Mouse (Mus musculus) thymus, postnatal 10 days (tissue): ENCODE data around the gene Wdfy1.

Source experiments
- DNase-seq, 2 experiments: peaks; one replicate each; pipeline ENCODE4 v3.0.0; 2021; ENCODE audit warnings: low spot score in 2 of 2

The Wdfy1 gene

GRCm38 (mm10) chr1:79711147-79712126 lies 64.5 kb downstream of the Wdfy1 start:
- DNase-seq, result peak; percentile 49 to 57

GRCm38 (mm10) chr1:79710678-79711077 lies 65.3 kb downstream of the Wdfy1 start:
- DNase-seq, result no peak

GRCm38 (mm10) chr1:79710216-79710615 lies 65.7 kb downstream of the Wdfy1 start:
- peak; percentile 31 to 38 for DNase-seq

GRCm38 (mm10) chr1:79707383-79707782 lies 68.6 kb downstream of the Wdfy1 start:
- no peak for DNase-seq

GRCm38 (mm10) chr1:79706707-79707106 lies 69.2 kb downstream of the Wdfy1 start:
- DNase-seq, result no peak

- no peak for DNase-seq
These were observed 71.3 kb downstream of the Wdfy1 start for GRCm38 (mm10) chr1:79704672-79705071.

GRCm38 (mm10) chr1:79703520-79703919 lies 72.4 kb downstream of the Wdfy1 start:
- no peak for DNase-seq

GRCm38 (mm10) chr1:79698506-79698905 lies 77.4 kb downstream of the Wdfy1 start:
- no peak for DNase-seq

- no peak for DNase-seq
These were observed 78.6 kb downstream of the Wdfy1 start for GRCm38 (mm10) chr1:79697382-79697781.

GRCm38 (mm10) chr1:79696933-79697332 lies 79.0 kb downstream of the Wdfy1 start:
- DNase-seq, result no peak

GRCm38 (mm10) chr1:79692482-79692881 lies 83.5 kb downstream of the Wdfy1 start:
- no peak for DNase-seq

- DNase-seq, result no peak
These were observed 88.7 kb downstream of the Wdfy1 start for GRCm38 (mm10) chr1:79687254-79687653.

GRCm38 (mm10) chr1:79684027-79684426 lies 91.9 kb downstream of the Wdfy1 start:
- no peak for DNase-seq

- DNase-seq, result no peak
These were observed 93.0 kb downstream of the Wdfy1 start for GRCm38 (mm10) chr1:79682936-79683335.

GRCm38 (mm10) chr1:79680777-79681176 lies 95.2 kb downstream of the Wdfy1 start:
- DNase-seq, result no peak

GRCm38 (mm10) chr1:79678117-79678684 lies 97.7 kb downstream of the Wdfy1 start:
- no peak for DNase-seq

GRCm38 (mm10) chr1:79675716-79676115 lies 100.2 kb downstream of the Wdfy1 start:
- no peak for DNase-seq

GRCm38 (mm10) chr1:79671543-79672337 lies 104.2 kb downstream of the Wdfy1 start, which contains the start of gene Ap1s3:
Gene Ap1s3 (minus strand): TSS chr1:79671972.
- DNase-seq, result peak; percentile 62 to 71

GRCm38 (mm10) chr1:79671196-79671542 lies 104.8 kb downstream of the Wdfy1 start:
- peak in 1 of 2 experiments; percentile 8 for DNase-seq

- DNase-seq, result no peak
These were observed 106.4 kb downstream of the Wdfy1 start for GRCm38 (mm10) chr1:79669419-79669974.

GRCm38 (mm10) chr1:79664911-79665310 lies 111.0 kb downstream of the Wdfy1 start:
- DNase-seq, result no peak

GRCm38 (mm10) chr1:79659598-79659997 lies 116.3 kb downstream of the Wdfy1 start:
- DNase-seq, result no peak
